Mouse (Mus musculus) stomach, postnatal 0 days (tissue): ENCODE measurements around the gene Vps13d.

Experiments used
- CTCF ChIP-seq: IDR thresholded peaks from 2 replicates; pipeline ENCODE4 v1.5.1; 2016; ENCODE audit warnings: antibody characterized with exemption, low read depth, mild to moderate bottlenecking, moderate library complexity
- EP300 ChIP-seq: optimal IDR thresholded peaks from 2 replicates; pipeline ENCODE3; 2016; ENCODE audit warnings: antibody characterized with exemption

DNA sequence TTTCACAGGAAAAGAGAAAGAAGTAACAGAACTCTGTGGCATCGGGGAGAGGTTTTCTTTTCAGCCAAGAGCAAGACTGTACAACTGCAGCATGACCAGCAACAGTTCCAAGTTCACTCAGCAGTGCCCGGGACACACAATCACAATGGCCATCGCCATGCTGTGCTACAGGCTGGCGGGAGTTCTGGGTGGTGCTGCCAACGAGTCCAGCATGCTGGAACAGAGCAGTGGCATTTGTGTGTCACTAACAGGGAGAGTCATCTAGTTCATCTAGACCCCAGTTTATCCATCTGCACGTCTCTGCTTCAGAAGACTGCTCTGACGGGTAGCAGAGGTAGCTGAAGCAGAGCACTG, 169.4 kb downstream of the Vps13d start:
- TF ChIP-seq EP300 (no peak), CTCF (no peak)
